In the genomic region with DNA sequence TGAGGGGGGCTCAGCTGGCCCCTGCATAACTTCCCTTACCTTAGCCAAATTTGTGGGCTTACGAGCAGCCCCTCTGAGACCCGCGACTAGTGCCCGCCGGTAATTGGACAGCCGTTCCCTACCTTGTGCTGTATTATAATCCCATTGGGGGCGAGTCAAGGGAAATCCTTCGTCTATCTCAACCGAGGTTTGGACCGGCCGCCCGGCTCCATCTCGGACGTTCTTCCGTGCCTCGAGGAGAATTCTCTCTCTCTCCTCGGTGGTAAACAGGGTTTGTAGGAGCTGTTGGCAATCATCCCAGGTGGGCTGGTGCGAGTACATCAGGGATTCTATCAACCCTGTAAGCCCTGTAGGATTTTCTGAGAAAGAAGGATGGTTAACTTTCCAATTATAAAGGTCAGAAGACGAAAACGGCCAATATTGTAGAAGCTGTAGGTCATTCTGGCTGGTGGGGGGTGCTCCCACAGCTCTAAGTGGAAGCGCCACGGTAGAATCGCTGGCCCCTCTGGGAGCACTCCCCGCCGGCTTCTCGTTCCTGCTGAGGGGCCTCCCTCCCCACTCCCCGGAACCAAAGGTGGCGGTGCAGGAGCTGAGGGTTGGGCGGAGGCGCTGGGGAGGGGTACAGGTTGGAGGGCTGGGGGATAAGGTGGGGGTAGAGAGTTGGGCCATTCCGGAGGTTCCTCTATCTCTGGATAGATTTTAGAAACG, we compare ENCODE assay signal across 8 mouse cellular contexts.
DNase-seq lines count a peak whose midpoint lies in the region; ATAC-seq and TF ChIP-seq lines count a peak whose summit lies in the region.

No protein-coding gene starts in this region.

- no peak for DNase-seq in kidney, adult 9 months
- DNase-seq in brain, embryonic 14.5 days (ENCODE audit: low read depth): peak; percentile 0
- no peak for DNase-seq in frontal cortex, postnatal 14 days (ENCODE audit: low spot score in 2 of 2)
- DNase-seq in right cerebral cortex, postnatal 4 days: no peak

- H3K4me2 ChIP-seq in kidney, embryonic 15.5 days: no peak overlapping the region
- H3K4me2 ChIP-seq in limb, embryonic 15.5 days: no peak overlapping the region
- no peak overlapping the region for H3K4me2 ChIP-seq in neural tube, embryonic 12.5 days (replicated peaks)

- H3K27ac ChIP-seq in kidney, embryonic 15.5 days: no peak overlapping the region
- H3K27ac ChIP-seq in limb, embryonic 15.5 days: no peak overlapping the region
- H3K27ac ChIP-seq in neural tube, embryonic 12.5 days: no peak overlapping the region

- no peak for TF ChIP-seq CTCF in brain, embryonic 14.5 days (IDR thresholded peaks at IDR 0.05; ENCODE audit: borderline replicate concordance, extremely low read depth, insufficient read depth, insufficient read length)

- peaks cover 14% of the 10 kb centered on the region for H3K27me3 ChIP-seq in kidney, embryonic 15.5 days
- 0 out of 2 replicates have a peak, but pooled peaks cover 3% of the 10 kb centered on the region for H3K27me3 ChIP-seq in limb, embryonic 15.5 days
- H3K27me3 ChIP-seq in neural tube, embryonic 12.5 days (replicated peaks): peaks cover 5% of the 10 kb centered on the region; the same call in 1 of the 2 replicates

- 66% methylated on average over 32 of the region's 32 CpGs for WGBS in kidney, embryonic 15.5 days
- 66% methylated on average over 32 of the region's 32 CpGs for WGBS in limb, embryonic 15.5 days
- WGBS in neural tube, embryonic 12.5 days: 64% methylated on average over 32 of the region's 32 CpGs

- no peak for TF ChIP-seq POLR2A in brain, embryonic 14.5 days (IDR thresholded peaks at IDR 0.05; ENCODE audit: borderline replicate concordance, extremely low read depth, insufficient read depth, insufficient read length, poor library complexity, severe bottlenecking)

- H3K9ac ChIP-seq in kidney, embryonic 15.5 days: no peak overlapping the region
- H3K9ac ChIP-seq in limb, embryonic 15.5 days: no peak overlapping the region
- H3K9ac ChIP-seq in neural tube, embryonic 12.5 days: no peak overlapping the region

- H3K9me3 ChIP-seq in kidney, embryonic 15.5 days (replicated peaks): peaks cover 63% of the 10 kb centered on the region
- H3K9me3 ChIP-seq in limb, embryonic 15.5 days: peaks cover 62% of the 10 kb centered on the region
- peaks cover 64% of the 10 kb centered on the region for H3K9me3 ChIP-seq in neural tube, embryonic 12.5 days

- H3K36me3 ChIP-seq in kidney, embryonic 15.5 days: peaks cover 39% of the 10 kb centered on the region
- H3K36me3 ChIP-seq in limb, embryonic 15.5 days: peaks cover 14% of the 10 kb centered on the region
- peaks cover 15% of the 10 kb centered on the region for H3K36me3 ChIP-seq in neural tube, embryonic 12.5 days

- ATAC-seq in kidney, embryonic 15.5 days (replicated peaks; ENCODE audit: low FRiP score): peak; percentile 70
- ATAC-seq in granulocyte monocyte progenitor cell, adult 5-6 weeks (replicated peaks; ENCODE audit: poor library complexity, severe bottlenecking): peak; percentile 39
- peak; percentile 53 for ATAC-seq in limb, embryonic 15.5 days (ENCODE audit: insufficient number of reproducible peaks, low FRiP score, low TSS enrichment, low read depth)
- peak; percentile 61 for ATAC-seq in neural tube, embryonic 12.5 days (ENCODE audit: low FRiP score, low read depth)

- H3K4me1 ChIP-seq in kidney, embryonic 15.5 days: no peaks in the 10 kb centered on the region
- H3K4me1 ChIP-seq in limb, embryonic 15.5 days: no peaks in the 10 kb centered on the region
- H3K4me1 ChIP-seq in neural tube, embryonic 12.5 days: no peaks in the 10 kb centered on the region

- H3K4me3 ChIP-seq in kidney, embryonic 15.5 days (replicated peaks): no peak overlapping the region
- H3K4me3 ChIP-seq in limb, embryonic 15.5 days: no peak overlapping the region
- H3K4me3 ChIP-seq in neural tube, embryonic 12.5 days: peak overlapping the region; percentile 0; the same call in 1 of the 2 replicates
